Mouse (Mus musculus) granulocyte monocyte progenitor cell, adult 5-6 weeks (primary cell): Measurements from ENCODE around the gene Wnk4. TPM values are rescaled to one million over a fixed set of nuclear protein-coding genes. Genes with fewer than 3 reads are reported as not detected.
"Not testable (repeated sequence)": the region's sequence is repeated elsewhere in the genome, so short reads cannot be mapped to it uniquely, and the experiment has no call there.

Source experiments
- ATAC-seq: replicated peaks from 2 replicates; pipeline ENCODE4 v1.8.0; 2016; ENCODE audit warnings: mild to moderate bottlenecking, moderate TSS enrichment, inconsistent platforms; ENCODE audit not compliant: poor library complexity, severe bottlenecking
- total RNA-seq, 2 experiments: library from RNA; stranded (forward) in 1 of 2; stranded (reverse) in 1 of 2; fragments of 200-712, 200-1000 nt in 1 of 2; fragments of >200 nt in 1 of 2; fragmentation: Nextera tagmentation in 1 of 2; gene quantifications; 2 replicates each; pipeline ENCODE4 v1.2.3; 2014 to 2017

Gene Wnk4
- total RNA-seq, 2 experiments from 2014 or later, result not detected

- ATAC-seq, result no peak
Measured at GRCm38 (mm10) chr11:101312150-101312549, 51.8 kb downstream of the Wnk4 start.

GRCm38 (mm10) chr11:101314567-101314966, 54.2 kb downstream of the Wnk4 start:
- no peak for ATAC-seq

GRCm38 (mm10) chr11:101315082-101315650, 54.8 kb downstream of the Wnk4 start:
- ATAC-seq, result no peak

- peak; percentile 84 for ATAC-seq
Measured at GRCm38 (mm10) chr11:101315665-101316500, 55.5 kb downstream of the Wnk4 start, which contains the start of gene Psme3. Psme3 (plus strand) TSS chr11:101316213.

- peak; percentile 61 for ATAC-seq
Measured at GRCm38 (mm10) chr11:101316501-101316917, 56.1 kb downstream of the Wnk4 start.

GRCm38 (mm10) chr11:101323609-101324008, 63.2 kb downstream of the Wnk4 start:
- peak; percentile 68 for ATAC-seq

GRCm38 (mm10) chr11:101324763-101325162, 64.4 kb downstream of the Wnk4 start, which contains the start of gene Aoc2:
Aoc2 (plus strand) TSS chr11:101325063.
- no peak for ATAC-seq

- not testable (repeated sequence) for ATAC-seq
Measured at GRCm38 (mm10) chr11:101325201-101325600, 64.8 kb downstream of the Wnk4 start.

- no peak for ATAC-seq
Measured at GRCm38 (mm10) chr11:101326147-101326546, 65.8 kb downstream of the Wnk4 start.

Other genes with a start within 250 kb of the Wnk4 start
- 9.3 and 15.7 TPM in 2 replicates for gene Naglu, start 190.6 kb upstream of the Wnk4 start, total RNA-seq (2014; fragmentation: Nextera tagmentation)
- gene Naglu, start 190.6 kb upstream of the Wnk4 start, total RNA-seq (2017), result 12.7 and 13.7 TPM in 2 replicates
- 1.5 and 12.9 TPM in 2 replicates for gene Hsd17b1, start 182.2 kb upstream of the Wnk4 start, total RNA-seq (2014; fragmentation: Nextera tagmentation)
- gene Hsd17b1, start 182.2 kb upstream of the Wnk4 start, total RNA-seq (2017), result 7.4 and 8.2 TPM in 2 replicates
- gene Coasy, start 178.0 kb upstream of the Wnk4 start, total RNA-seq (2014; fragmentation: Nextera tagmentation), result 26.8 and 35.8 TPM in 2 replicates
- 30.5 and 32.2 TPM in 2 replicates for gene Coasy, start 178.0 kb upstream of the Wnk4 start, total RNA-seq (2017)
- gene Mlx, start 173.3 kb upstream of the Wnk4 start, total RNA-seq (2014; fragmentation: Nextera tagmentation), result 76.1 and 81.6 TPM in 2 replicates
- gene Mlx, start 173.3 kb upstream of the Wnk4 start, total RNA-seq (2017), result 68.2 and 82.4 TPM in 2 replicates
- gene Psmc3ip, start 165.1 kb upstream of the Wnk4 start, total RNA-seq (2014; fragmentation: Nextera tagmentation), result 51.8 and 62.8 TPM in 2 replicates
- 42.9 and 63.5 TPM in 2 replicates for gene Psmc3ip, start 165.1 kb upstream of the Wnk4 start, total RNA-seq (2017)
- 12.3 and 15.7 TPM in 2 replicates for gene Retreg3, start 140.7 kb upstream of the Wnk4 start, total RNA-seq (2014; fragmentation: Nextera tagmentation)
- 20.0 and 27.4 TPM in 2 replicates for gene Retreg3, start 140.7 kb upstream of the Wnk4 start, total RNA-seq (2017)
- 27.6 and 53.4 TPM in 2 replicates for gene Tubg1, start 140.6 kb upstream of the Wnk4 start, total RNA-seq (2014; fragmentation: Nextera tagmentation)
- 25.8 and 43.7 TPM in 2 replicates for gene Tubg1, start 140.6 kb upstream of the Wnk4 start, total RNA-seq (2017)
- gene Tubg2, start 104.7 kb upstream of the Wnk4 start, total RNA-seq (2014; fragmentation: Nextera tagmentation), result not detected in 2 replicates
- gene Tubg2, start 104.7 kb upstream of the Wnk4 start, total RNA-seq (2017), result not detected in 2 replicates
- 0.41 and 0.83 TPM in 2 replicates for gene Cntnap1, start 90.0 kb upstream of the Wnk4 start, total RNA-seq (2014; fragmentation: Nextera tagmentation)
- gene Cntnap1, start 90.0 kb upstream of the Wnk4 start, total RNA-seq (2017), result 0.36 and 0.65 TPM in 2 replicates
- gene Plekhh3, start 89.2 kb upstream of the Wnk4 start, total RNA-seq (2014; fragmentation: Nextera tagmentation), result 1.4 TPM in 1 of 2 replicates, not detected in the other
- 0.47 TPM in 1 of 2 replicates, not detected in the other for gene Plekhh3, start 89.2 kb upstream of the Wnk4 start, total RNA-seq (2017)
- gene Ccr10, start 85.1 kb upstream of the Wnk4 start, total RNA-seq (2014; fragmentation: Nextera tagmentation), result not detected in 2 replicates
- gene Ccr10, start 85.1 kb upstream of the Wnk4 start, total RNA-seq (2017), result 0.09 TPM in 1 of 2 replicates, not detected in the other
- 15.2 and 31.0 TPM in 2 replicates for gene Ezh1, start 34.1 kb upstream of the Wnk4 start, total RNA-seq (2014; fragmentation: Nextera tagmentation)
- 13.6 and 17.7 TPM in 2 replicates for gene Ezh1, start 34.1 kb upstream of the Wnk4 start, total RNA-seq (2017)
- not detected in 2 replicates for gene Ramp2, start 14.5 kb upstream of the Wnk4 start, total RNA-seq (2014; fragmentation: Nextera tagmentation)
- 0.98 and 1.4 TPM in 2 replicates for gene Ramp2, start 14.5 kb upstream of the Wnk4 start, total RNA-seq (2017)
- gene Vps25, start 6.9 kb upstream of the Wnk4 start, total RNA-seq (2014; fragmentation: Nextera tagmentation), result 176 and 203 TPM in 2 replicates
- 76.7 and 80.4 TPM in 2 replicates for gene Vps25, start 6.9 kb upstream of the Wnk4 start, total RNA-seq (2017)
- not detected in 2 replicates for gene Cntd1, start 18.4 kb downstream of the Wnk4 start, total RNA-seq (2014; fragmentation: Nextera tagmentation)
- gene Cntd1, start 18.4 kb downstream of the Wnk4 start, total RNA-seq (2017), result 0.72 and 3.3 TPM in 2 replicates
- 53.2 and 61.3 TPM in 2 replicates for gene Coa3, start 18.5 kb downstream of the Wnk4 start, total RNA-seq (2014; fragmentation: Nextera tagmentation)
- 32.3 and 35.5 TPM in 2 replicates for gene Coa3, start 18.5 kb downstream of the Wnk4 start, total RNA-seq (2017)
- 58.4 and 81.1 TPM in 2 replicates for gene Becn1, start 41.7 kb downstream of the Wnk4 start, total RNA-seq (2014; fragmentation: Nextera tagmentation)
- 177 and 214 TPM in 2 replicates for gene Becn1, start 41.7 kb downstream of the Wnk4 start, total RNA-seq (2017)
- 163 and 205 TPM in 2 replicates for gene Psme3, start 55.6 kb downstream of the Wnk4 start, total RNA-seq (2014; fragmentation: Nextera tagmentation)
- 121 and 138 TPM in 2 replicates for gene Psme3, start 55.6 kb downstream of the Wnk4 start, total RNA-seq (2017)
- 2.8 and 3.7 TPM in 2 replicates for gene Aoc2, start 64.5 kb downstream of the Wnk4 start, total RNA-seq (2014; fragmentation: Nextera tagmentation)
- 1.8 and 2.0 TPM in 2 replicates for gene Aoc2, start 64.5 kb downstream of the Wnk4 start, total RNA-seq (2017)
- gene Aoc3, start 70.0 kb downstream of the Wnk4 start, total RNA-seq (2014; fragmentation: Nextera tagmentation), result not detected in 2 replicates
- gene Aoc3, start 70.0 kb downstream of the Wnk4 start, total RNA-seq (2017), result not detected in 2 replicates
- not detected in 2 replicates for gene G6pc, start 107.0 kb downstream of the Wnk4 start, total RNA-seq (2014; fragmentation: Nextera tagmentation)
- not detected in 2 replicates for gene G6pc, start 107.0 kb downstream of the Wnk4 start, total RNA-seq (2017)
- 59.3 and 82.3 TPM in 2 replicates for gene Aarsd1, start 157.0 kb downstream of the Wnk4 start, total RNA-seq (2014; fragmentation: Nextera tagmentation)
- 63.1 and 74.5 TPM in 2 replicates for gene Aarsd1, start 157.0 kb downstream of the Wnk4 start, total RNA-seq (2017)
- gene Gm27029, start 164.2 kb downstream of the Wnk4 start, total RNA-seq (2014; fragmentation: Nextera tagmentation), result 6.6 TPM in 1 of 2 replicates, not detected in the other
- 7.8 TPM in 1 of 2 replicates, not detected in the other for gene Gm27029, start 164.2 kb downstream of the Wnk4 start, total RNA-seq (2017)
- gene Rundc1, start 164.5 kb downstream of the Wnk4 start, total RNA-seq (2014; fragmentation: Nextera tagmentation), result 5.7 and 8.1 TPM in 2 replicates
- 4.3 and 6.0 TPM in 2 replicates for gene Rundc1, start 164.5 kb downstream of the Wnk4 start, total RNA-seq (2017)
- gene Ptges3l, start 164.8 kb downstream of the Wnk4 start, total RNA-seq (2014; fragmentation: Nextera tagmentation), result 0.49 and 2.7 TPM in 2 replicates
- gene Ptges3l, start 164.8 kb downstream of the Wnk4 start, total RNA-seq (2017), result 0.52 and 9.1 TPM in 2 replicates
- gene Rpl27, start 181.7 kb downstream of the Wnk4 start, total RNA-seq (2014; fragmentation: Nextera tagmentation), result 1,057 and 1,193 TPM in 2 replicates
- 795 and 2,552 TPM in 2 replicates for gene Rpl27, start 181.7 kb downstream of the Wnk4 start, total RNA-seq (2017)
- gene Ifi35, start 187.8 kb downstream of the Wnk4 start, total RNA-seq (2014; fragmentation: Nextera tagmentation), result 26.9 and 29.5 TPM in 2 replicates
- 27.7 and 33.0 TPM in 2 replicates for gene Ifi35, start 187.8 kb downstream of the Wnk4 start, total RNA-seq (2017)
- gene Rnd2, start 204.4 kb downstream of the Wnk4 start, total RNA-seq (2014; fragmentation: Nextera tagmentation), result 1.4 and 3.0 TPM in 2 replicates
- gene Rnd2, start 204.4 kb downstream of the Wnk4 start, total RNA-seq (2017), result 0.52 and 2.2 TPM in 2 replicates
- gene Vat1, start 205.7 kb downstream of the Wnk4 start, total RNA-seq (2014; fragmentation: Nextera tagmentation), result 77.1 and 85.8 TPM in 2 replicates
- 56.3 and 66.2 TPM in 2 replicates for gene Vat1, start 205.7 kb downstream of the Wnk4 start, total RNA-seq (2017)